Mouse (Mus musculus): ENCODE data around the gene Zfx. TPM values are rescaled to one million over a fixed set of nuclear protein-coding genes. Genes with fewer than 3 reads are reported as not detected.

The Zfx gene
- polyA plus RNA-seq, 1 experiment from 2014 or later: 18.1 TPM

DNA sequence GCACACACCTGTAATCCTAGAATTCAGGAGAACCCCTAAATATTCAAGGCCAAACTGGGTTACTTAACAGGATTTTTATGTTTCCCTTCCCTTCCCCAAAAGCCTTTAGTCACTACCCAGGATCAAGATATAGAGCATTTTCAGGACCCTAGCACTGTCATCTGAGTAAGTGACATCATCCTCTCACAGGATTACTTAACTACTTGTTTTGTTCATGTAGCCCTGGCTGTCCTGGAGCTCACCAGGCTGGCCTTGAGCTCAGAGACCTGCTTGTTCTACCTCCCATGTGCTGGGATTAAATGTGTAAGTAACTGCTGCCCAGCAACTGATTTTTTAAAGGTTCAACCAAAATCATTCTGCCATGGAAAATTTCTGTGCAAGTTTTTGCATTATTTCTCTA is 20.6 kb downstream of the Zfx start:
- H3K27ac ChIP-seq (ENCODE audit: low read depth, low read length): no peak overlapping the region

DNA sequence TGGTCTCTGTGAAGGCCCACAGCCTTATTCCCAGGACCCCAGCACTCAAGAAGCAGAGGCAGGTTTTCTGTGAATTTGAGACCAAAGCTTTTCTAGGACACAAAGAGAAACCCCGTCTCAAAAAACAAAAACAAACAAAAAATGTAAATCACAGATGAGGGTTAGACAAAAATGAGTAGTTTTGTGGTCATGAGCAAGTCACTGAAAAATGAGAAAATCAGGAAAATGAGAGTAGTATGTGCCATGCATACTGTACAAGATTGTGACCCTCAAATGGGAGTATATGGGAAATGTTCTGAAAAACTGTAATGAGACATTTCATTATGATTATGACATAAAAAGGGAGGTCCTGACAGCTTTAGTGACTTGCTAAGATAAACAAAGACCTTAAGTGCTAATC is 22.9 kb downstream of the Zfx start:
- H3K4me1 ChIP-seq (ENCODE audit: control insufficient read depth, insufficient read depth, low read depth, low read length): no peaks in the 10 kb centered on the region
- no peak for ATAC-seq
- 82% methylated on average over 1 of the region's 1 CpGs for WGBS
- H3K27ac ChIP-seq (ENCODE audit: low read depth, low read length): no peak overlapping the region
- H3K4me2 ChIP-seq (ENCODE audit: low read length): no peak overlapping the region
- H3K9me3 ChIP-seq (ENCODE audit: control insufficient read depth, low read length): no peaks in the 10 kb centered on the region
- peaks cover 7% of the 10 kb centered on the region; the same call in 1 of the 2 replicates for H3K36me3 ChIP-seq (ENCODE audit: control insufficient read depth, insufficient read depth, low read length)
- H3K27me3 ChIP-seq (replicated peaks; ENCODE audit: control insufficient read depth, insufficient read depth, low read length): peaks cover 3% of the 10 kb centered on the region; the same call in 1 of the 2 replicates
- H3K4me3 ChIP-seq (ENCODE audit: low read length): no peak overlapping the region
- no peak overlapping the region for H3K9ac ChIP-seq (ENCODE audit: low read depth, low read length)

More for the DNA sequence above, 20.6 kb downstream of the Zfx start:
- Histone ChIP-seq H3K27me3 (replicated peaks; ENCODE audit: control insufficient read depth, insufficient read depth, low read length) (peaks cover 3% of the 10 kb centered on the region; the same call in 1 of the 2 replicates), H3K4me3 (ENCODE audit: low read length) (no peak overlapping the region), H3K4me2 (ENCODE audit: low read length) (no peak overlapping the region), H3K9ac (ENCODE audit: low read depth, low read length) (no peak overlapping the region), H3K4me1 (ENCODE audit: control insufficient read depth, insufficient read depth, low read depth, low read length) (no peaks in the 10 kb centered on the region), H3K9me3 (ENCODE audit: control insufficient read depth, low read length) (no peaks in the 10 kb centered on the region), H3K36me3 (ENCODE audit: control insufficient read depth, insufficient read depth, low read length) (peaks cover 5% of the 10 kb centered on the region; the same call in 1 of the 2 replicates)
- ATAC-seq: no peak

DNA sequence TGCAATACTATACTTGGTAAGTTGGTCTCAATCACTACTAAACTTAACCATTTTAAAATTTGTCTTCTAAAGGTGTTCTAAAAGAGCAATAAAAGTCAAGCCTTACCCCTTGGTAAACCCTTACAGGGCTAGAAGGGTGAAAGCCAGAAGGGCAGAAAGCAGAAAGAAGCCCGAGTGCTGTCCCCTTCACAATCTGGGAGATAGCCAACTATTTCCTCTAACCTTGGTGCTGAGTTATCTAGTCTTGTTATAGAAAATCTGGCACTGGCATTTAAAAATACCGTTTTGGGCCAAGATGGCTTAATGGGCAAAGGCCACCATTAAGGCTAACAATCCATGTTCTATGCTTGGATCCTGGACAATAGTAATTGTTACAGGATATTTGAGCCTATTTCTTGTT is 32.5 kb downstream of the Zfx start:
- 93% methylated on average over 2 of the region's 2 CpGs for WGBS
- Histone ChIP-seq H3K27me3 (replicated peaks; ENCODE audit: control insufficient read depth, insufficient read depth, low read length) (0 out of 2 replicates have a peak, but pooled peaks cover 2% of the 10 kb centered on the region), H3K36me3 (ENCODE audit: control insufficient read depth, insufficient read depth, low read length) (no peaks in the 10 kb centered on the region), H3K4me2 (ENCODE audit: low read length) (no peak overlapping the region), H3K4me1 (ENCODE audit: control insufficient read depth, insufficient read depth, low read depth, low read length) (no peaks in the 10 kb centered on the region), H3K9ac (ENCODE audit: low read depth, low read length) (no peak overlapping the region), H3K9me3 (ENCODE audit: control insufficient read depth, low read length) (no peaks in the 10 kb centered on the region), H3K27ac (ENCODE audit: low read depth, low read length) (no peak overlapping the region), H3K4me3 (ENCODE audit: low read length) (no peak overlapping the region)
- no peak for ATAC-seq

DNA sequence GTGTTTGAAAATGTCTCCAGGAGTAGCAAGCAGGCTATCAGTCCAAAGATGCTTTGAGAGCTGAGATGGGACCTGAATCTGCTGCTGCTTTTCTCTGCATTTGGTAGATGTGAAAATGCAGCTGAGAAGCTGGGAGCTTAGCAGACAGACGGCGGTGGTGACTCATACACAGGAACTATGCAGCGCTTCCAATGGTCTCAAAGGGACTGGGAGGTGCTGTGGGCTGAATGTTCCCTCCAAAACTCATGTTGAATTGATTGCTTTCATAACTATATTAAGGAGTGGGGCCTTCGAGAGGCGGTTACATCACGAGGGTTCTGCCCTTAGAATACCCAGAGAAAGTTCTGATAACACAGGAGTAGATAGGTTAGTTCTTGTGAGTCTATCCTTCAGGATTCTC is 62.3 kb downstream of the Zfx start:
- no peak for ATAC-seq
- H3K36me3 ChIP-seq (ENCODE audit: control insufficient read depth, insufficient read depth, low read length): no peaks in the 10 kb centered on the region
- WGBS: 50% methylated on average over 6 of the region's 6 CpGs
- no peaks in the 10 kb centered on the region for H3K9me3 ChIP-seq (ENCODE audit: control insufficient read depth, low read length)
- peaks cover 16% of the 10 kb centered on the region; the same call in 1 of the 2 replicates for H3K27me3 ChIP-seq (replicated peaks; ENCODE audit: control insufficient read depth, insufficient read depth, low read length)
- no peak overlapping the region for H3K4me2 ChIP-seq (ENCODE audit: low read length)
- H3K27ac ChIP-seq (ENCODE audit: low read depth, low read length): no peak overlapping the region
- H3K4me1 ChIP-seq (ENCODE audit: control insufficient read depth, insufficient read depth, low read depth, low read length): no peaks in the 10 kb centered on the region
- no peak overlapping the region for H3K4me3 ChIP-seq (ENCODE audit: low read length)
- no peak overlapping the region for H3K9ac ChIP-seq (ENCODE audit: low read depth, low read length)

DNA sequence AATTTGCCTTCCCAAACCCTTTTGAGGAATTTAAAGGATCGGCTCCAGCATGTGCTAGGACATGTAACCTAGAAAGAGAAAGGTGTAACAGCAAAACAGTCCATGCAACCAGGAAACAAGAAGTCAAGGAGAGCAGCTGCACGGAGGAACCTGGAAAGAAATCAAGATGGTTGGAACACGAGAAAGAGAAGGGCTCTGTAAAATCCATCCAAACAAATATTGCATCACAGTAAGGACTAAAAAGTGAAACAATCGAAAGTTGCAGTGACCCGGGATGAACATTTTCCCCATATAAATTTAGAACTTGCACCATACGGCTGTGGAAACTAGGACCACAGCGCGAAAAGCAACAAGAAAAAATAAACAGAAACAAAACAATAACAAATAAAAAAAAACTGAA is 62.8 kb downstream of the Zfx start:
- H3K4me2 ChIP-seq (ENCODE audit: low read length): no peak overlapping the region
- ATAC-seq: no peak
- no peaks in the 10 kb centered on the region for H3K4me1 ChIP-seq (ENCODE audit: control insufficient read depth, insufficient read depth, low read depth, low read length)
- H3K4me3 ChIP-seq (ENCODE audit: low read length): no peak overlapping the region
- H3K9me3 ChIP-seq (ENCODE audit: control insufficient read depth, low read length): no peaks in the 10 kb centered on the region
- H3K36me3 ChIP-seq (ENCODE audit: control insufficient read depth, insufficient read depth, low read length): no peaks in the 10 kb centered on the region
- no peak overlapping the region for H3K27ac ChIP-seq (ENCODE audit: low read depth, low read length)
- 80% methylated on average over 8 of the region's 8 CpGs for WGBS
- H3K27me3 ChIP-seq (replicated peaks; ENCODE audit: control insufficient read depth, insufficient read depth, low read length): peaks cover 15% of the 10 kb centered on the region; the same call in 1 of the 2 replicates
- H3K9ac ChIP-seq (ENCODE audit: low read depth, low read length): no peak overlapping the region

DNA sequence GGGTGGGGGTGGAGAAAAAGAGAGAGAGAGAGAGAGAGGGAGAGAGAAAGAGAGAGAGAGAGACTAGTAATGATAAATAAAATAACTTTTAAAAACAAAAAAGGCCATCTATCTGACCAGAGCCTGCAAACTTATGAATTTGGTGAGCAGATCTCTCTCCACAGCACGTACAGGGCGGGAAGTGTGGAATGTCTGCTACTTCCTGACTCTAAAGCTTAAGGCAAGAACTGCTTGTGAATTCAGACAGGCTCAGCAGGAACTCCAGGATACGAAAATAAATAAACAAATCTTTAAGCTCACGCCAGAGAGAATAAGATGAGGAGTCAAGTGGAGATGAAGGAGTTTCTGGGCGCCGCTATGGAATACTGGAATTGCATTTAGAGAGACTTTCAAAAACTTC is 64.8 kb downstream of the Zfx start:
- no peak overlapping the region for H3K27ac ChIP-seq (ENCODE audit: low read depth, low read length)
- H3K4me3 ChIP-seq (ENCODE audit: low read length): no peak overlapping the region
- H3K36me3 ChIP-seq (ENCODE audit: control insufficient read depth, insufficient read depth, low read length): no peaks in the 10 kb centered on the region
- no peak overlapping the region for H3K9ac ChIP-seq (ENCODE audit: low read depth, low read length)
- no peak for ATAC-seq
- H3K27me3 ChIP-seq (replicated peaks; ENCODE audit: control insufficient read depth, insufficient read depth, low read length): peaks cover 13% of the 10 kb centered on the region; the same call in 1 of the 2 replicates
- WGBS: 34% methylated on average over 6 of the region's 6 CpGs
- no peak overlapping the region for H3K4me2 ChIP-seq (ENCODE audit: low read length)
- no peaks in the 10 kb centered on the region for H3K9me3 ChIP-seq (ENCODE audit: control insufficient read depth, low read length)
- no peaks in the 10 kb centered on the region for H3K4me1 ChIP-seq (ENCODE audit: control insufficient read depth, insufficient read depth, low read depth, low read length)

DNA sequence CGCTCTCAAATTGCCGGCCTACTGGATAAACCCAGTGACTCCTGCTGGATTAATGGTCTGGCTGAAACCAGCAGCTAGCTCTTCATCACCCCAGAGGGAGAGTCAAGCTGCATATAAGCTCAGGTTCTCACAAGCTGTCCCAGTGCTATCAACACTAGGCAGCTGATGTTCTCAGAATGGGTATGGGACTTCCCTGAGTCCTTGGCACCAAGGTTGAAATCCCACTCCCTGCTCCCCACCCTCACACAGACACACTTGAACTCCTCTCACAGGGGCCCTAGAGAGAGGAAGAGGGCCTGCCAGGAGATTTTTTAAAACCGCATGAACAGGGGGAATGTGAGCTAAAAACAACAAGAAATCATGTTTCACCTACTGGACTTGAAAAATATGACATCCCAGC is 74.5 kb downstream of the Zfx start:
- Histone ChIP-seq H3K4me3 (ENCODE audit: low read length) (no peak overlapping the region), H3K9me3 (ENCODE audit: control insufficient read depth, low read length) (no peaks in the 10 kb centered on the region), H3K4me1 (ENCODE audit: control insufficient read depth, insufficient read depth, low read depth, low read length) (no peaks in the 10 kb centered on the region), H3K27ac (ENCODE audit: low read depth, low read length) (no peak overlapping the region), H3K4me2 (ENCODE audit: low read length) (no peak overlapping the region), H3K36me3 (ENCODE audit: control insufficient read depth, insufficient read depth, low read length) (no peaks in the 10 kb centered on the region), H3K9ac (ENCODE audit: low read depth, low read length) (no peak overlapping the region), H3K27me3 (replicated peaks; ENCODE audit: control insufficient read depth, insufficient read depth, low read length) (peaks cover 3% of the 10 kb centered on the region; the same call in 1 of the 2 replicates)
- ATAC-seq: no peak
- WGBS: 71% methylated on average over 3 of the region's 3 CpGs

DNA sequence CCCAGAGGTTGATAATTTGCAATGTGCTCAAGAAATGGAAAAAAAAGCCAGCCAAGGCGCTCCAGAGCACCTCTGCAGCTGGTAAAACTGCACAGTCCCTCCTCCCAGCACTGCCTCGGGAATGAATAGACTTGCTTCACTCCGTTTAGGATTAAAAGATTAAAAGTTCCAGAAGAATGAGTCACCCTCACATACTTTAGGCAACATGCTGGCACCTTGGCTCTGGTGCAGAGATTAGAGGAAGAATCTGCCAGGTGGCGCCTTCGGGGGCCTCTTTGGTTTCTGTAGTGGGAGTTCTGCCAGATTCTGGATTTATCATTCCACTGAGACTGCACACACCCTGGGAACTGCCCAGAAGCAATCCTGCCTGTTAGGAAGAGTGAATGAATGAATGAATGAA is 75.5 kb downstream of the Zfx start:
- H3K27ac ChIP-seq (ENCODE audit: low read depth, low read length): no peak overlapping the region
- WGBS: 58% methylated on average over 5 of the region's 5 CpGs
- H3K36me3 ChIP-seq (ENCODE audit: control insufficient read depth, insufficient read depth, low read length): no peaks in the 10 kb centered on the region
- H3K4me1 ChIP-seq (ENCODE audit: control insufficient read depth, insufficient read depth, low read depth, low read length): no peaks in the 10 kb centered on the region
- H3K9me3 ChIP-seq (ENCODE audit: control insufficient read depth, low read length): no peaks in the 10 kb centered on the region
- peaks cover 3% of the 10 kb centered on the region; the same call in 1 of the 2 replicates for H3K27me3 ChIP-seq (replicated peaks; ENCODE audit: control insufficient read depth, insufficient read depth, low read length)
- H3K4me2 ChIP-seq (ENCODE audit: low read length): no peak overlapping the region
- no peak overlapping the region for H3K4me3 ChIP-seq (ENCODE audit: low read length)
- H3K9ac ChIP-seq (ENCODE audit: low read depth, low read length): no peak overlapping the region
- ATAC-seq: no peak

DNA sequence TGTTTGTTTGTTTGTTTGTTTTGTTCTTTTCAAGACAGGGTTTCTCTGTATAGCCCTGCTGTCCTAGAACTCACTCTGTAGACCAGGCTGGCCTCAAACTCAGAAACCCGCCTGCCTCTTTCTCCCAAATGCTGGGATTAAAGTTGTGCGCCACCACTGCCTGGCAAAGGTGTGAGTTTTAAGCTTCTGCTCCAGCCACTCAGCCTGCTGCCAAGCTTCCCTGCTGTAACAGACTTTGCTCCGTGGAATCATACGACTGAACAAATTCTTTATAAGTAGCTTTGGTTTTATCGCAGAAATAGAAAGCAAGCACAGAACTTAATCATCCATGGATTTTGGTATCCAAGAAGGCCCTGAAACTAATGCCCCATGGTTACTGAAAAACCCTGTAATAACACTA is 76.1 kb downstream of the Zfx start:
- Histone ChIP-seq H3K9ac (ENCODE audit: low read depth, low read length) (no peak overlapping the region), H3K36me3 (ENCODE audit: control insufficient read depth, insufficient read depth, low read length) (no peaks in the 10 kb centered on the region), H3K27me3 (replicated peaks; ENCODE audit: control insufficient read depth, insufficient read depth, low read length) (peaks cover 3% of the 10 kb centered on the region; the same call in 1 of the 2 replicates), H3K4me2 (ENCODE audit: low read length) (no peak overlapping the region), H3K27ac (ENCODE audit: low read depth, low read length) (no peak overlapping the region), H3K9me3 (ENCODE audit: control insufficient read depth, low read length) (no peaks in the 10 kb centered on the region), H3K4me1 (ENCODE audit: control insufficient read depth, insufficient read depth, low read depth, low read length) (no peaks in the 10 kb centered on the region), H3K4me3 (ENCODE audit: low read length) (no peak overlapping the region)
- no peak for ATAC-seq
- WGBS: 85% methylated on average over 5 of the region's 5 CpGs

DNA sequence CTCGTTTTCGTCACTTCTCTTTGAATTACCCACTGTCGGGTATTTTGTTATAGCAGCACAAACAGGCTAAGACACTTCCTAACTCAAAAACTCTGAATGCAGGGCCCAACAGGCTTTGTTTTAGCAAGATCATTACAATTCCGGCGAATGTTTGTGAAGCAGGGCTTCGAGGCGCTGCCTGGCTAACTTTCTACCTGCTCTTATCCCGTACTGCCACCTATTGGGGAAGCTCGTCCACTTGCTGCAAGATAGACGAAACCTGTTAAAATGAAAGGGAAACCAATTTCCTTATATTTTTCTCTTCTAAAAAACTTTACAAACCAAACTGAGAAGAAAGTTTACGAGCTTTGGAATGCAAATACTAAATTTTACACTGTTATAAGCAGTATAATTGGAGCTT is 90.6 kb downstream of the Zfx start:
- Histone ChIP-seq H3K27me3 (replicated peaks; ENCODE audit: control insufficient read depth, insufficient read depth, low read length) (peaks cover 4% of the 10 kb centered on the region), H3K4me2 (ENCODE audit: low read length) (no peak overlapping the region), H3K27ac (ENCODE audit: low read depth, low read length) (no peak overlapping the region), H3K4me1 (ENCODE audit: control insufficient read depth, insufficient read depth, low read depth, low read length) (no peaks in the 10 kb centered on the region), H3K36me3 (ENCODE audit: control insufficient read depth, insufficient read depth, low read length) (no peaks in the 10 kb centered on the region), H3K9me3 (ENCODE audit: control insufficient read depth, low read length) (no peaks in the 10 kb centered on the region), H3K9ac (ENCODE audit: low read depth, low read length) (no peak overlapping the region), H3K4me3 (ENCODE audit: low read length) (no peak overlapping the region)
- ATAC-seq: no peak
- 34% methylated on average over 11 of the region's 11 CpGs for WGBS
